Mouse (Mus musculus) midbrain, postnatal 0 days (tissue): ENCODE data around the gene Zfp638. TPM values are rescaled to one million over a fixed set of nuclear protein-coding genes. Genes with fewer than 3 reads are reported as not detected.

Source experiments
- ATAC-seq: fragments of 200-750 bp; cut with Nextera tagmentation; 2 replicates; pipeline ENCODE4 v1.8.0; 2017; ENCODE audit warnings: moderate number of reproducible peaks, mild to moderate bottlenecking, moderate TSS enrichment, moderate library complexity; ENCODE audit not compliant: low FRiP score
- DNase-seq: peaks from one replicate; pipeline ENCODE4 v3.0.0-alpha.2; 2015; ENCODE audit warnings: low spot score
- H3K27ac ChIP-seq: fragments of 300-500 bp; sonication (generic); 2 replicates; pipeline ENCODE4 v1.5.1; 2014; ENCODE audit warnings: low read depth, mild to moderate bottlenecking, low read length, mixed read lengths
- H3K27me3 ChIP-seq: fragments of 300-500 bp; sonication (generic); 2 replicates; pipeline ENCODE4 v1.6.1; 2014; ENCODE audit warnings: low read length, control low read depth, mixed read lengths; ENCODE audit not compliant: insufficient read depth
- H3K36me3 ChIP-seq: fragments of 300-500 bp; sonication (generic); 2 replicates; pipeline ENCODE4 v1.6.1; 2014; ENCODE audit warnings: low read length, control low read depth, mixed read lengths; ENCODE audit not compliant: insufficient read depth
- H3K4me1 ChIP-seq: fragments of 300-500 bp; sonication (generic); 2 replicates; pipeline ENCODE4 v1.6.1; 2014; ENCODE audit warnings: mild to moderate bottlenecking, control low read depth, antibody characterized with exemption, low read length, mixed read lengths; ENCODE audit not compliant: insufficient read depth
- H3K4me2 ChIP-seq: fragments of 300-500 bp; sonication (generic); 2 replicates; pipeline ENCODE4 v1.6.1; 2014; ENCODE audit warnings: low read depth, mild to moderate bottlenecking, low read length, mixed read lengths; ENCODE audit not compliant: poor library complexity, severe bottlenecking
- H3K4me3 ChIP-seq: fragments of 300-500 bp; sonication (generic); 2 replicates; pipeline ENCODE4 v1.5.1; 2014; ENCODE audit warnings: low read depth, mild to moderate bottlenecking, low read length, moderate library complexity
- H3K9ac ChIP-seq: fragments of 300-500 bp; sonication (generic); replicated peaks from 2 replicates; pipeline ENCODE4 v1.6.1; 2014; ENCODE audit warnings: mild to moderate bottlenecking, low read length, moderate library complexity, mixed read lengths; ENCODE audit not compliant: poor library complexity, severe bottlenecking
- H3K9me3 ChIP-seq: fragments of 300-500 bp; sonication (generic); 2 replicates; pipeline ENCODE4 v1.6.1; 2016; ENCODE audit warnings: low read length, control low read depth
- CTCF ChIP-seq: IDR thresholded peaks from 2 replicates; pipeline ENCODE4 v1.5.1; 2016; ENCODE audit warnings: antibody characterized with exemption, mild to moderate bottlenecking
- WGBS: fragments of 180-500 bp; shearing (Covaris S2); extraction: QIAGEN DNeasy Blood & Tissue Kit; methylation state at CpG from one replicate; pipeline ENCODE4 v1.1.7; 2014; 5-methylcytosine and 5-hydroxymethylcytosine counted together
- polyA plus RNA-seq: library from polyadenylated mRNA; unstranded; fragments of >200 nt; fragmentation: Nextera tagmentation; extraction: Ambion mirVana; gene quantifications from 2 replicates; pipeline ENCODE4 v1.2.1, GENCODE M21; 2015
- total RNA-seq: library from RNA; depleted of rRNA; stranded (reverse); fragments of >200 nt; gene quantifications from 2 replicates; pipeline ENCODE4 v1.2.3, GENCODE M21; 2014

Zfp638 gene
- total and polyA plus RNA-seq, 2 experiments from 2014 or later = 53.8 to 107 TPM

GRCm38 (mm10) chr6:84017392-84017791 lies 150.5 kb downstream of the Zfp638 start:
- TF ChIP-seq CTCF = peak; percentile 30
- H3K27ac ChIP-seq = no peak overlapping the region
- no peak for ATAC-seq
- 0 out of 2 replicates have a peak, but pooled peaks cover 4% of the 10 kb centered on the region for H3K4me1 ChIP-seq
- no peaks in the 10 kb centered on the region for H3K36me3 ChIP-seq
- DNase-seq = no peak
- whole genome bisulfite sequencing = 68% methylated on average over 3 of the region's 3 CpGs
- peaks cover 14% of the 10 kb centered on the region; the same call in 1 of the 2 replicates for H3K27me3 ChIP-seq
- no peak overlapping the region for H3K4me3 ChIP-seq
- no peak overlapping the region for H3K9ac ChIP-seq
- no peak overlapping the region for H3K4me2 ChIP-seq
- H3K9me3 ChIP-seq = no peaks in the 10 kb centered on the region

DNA sequence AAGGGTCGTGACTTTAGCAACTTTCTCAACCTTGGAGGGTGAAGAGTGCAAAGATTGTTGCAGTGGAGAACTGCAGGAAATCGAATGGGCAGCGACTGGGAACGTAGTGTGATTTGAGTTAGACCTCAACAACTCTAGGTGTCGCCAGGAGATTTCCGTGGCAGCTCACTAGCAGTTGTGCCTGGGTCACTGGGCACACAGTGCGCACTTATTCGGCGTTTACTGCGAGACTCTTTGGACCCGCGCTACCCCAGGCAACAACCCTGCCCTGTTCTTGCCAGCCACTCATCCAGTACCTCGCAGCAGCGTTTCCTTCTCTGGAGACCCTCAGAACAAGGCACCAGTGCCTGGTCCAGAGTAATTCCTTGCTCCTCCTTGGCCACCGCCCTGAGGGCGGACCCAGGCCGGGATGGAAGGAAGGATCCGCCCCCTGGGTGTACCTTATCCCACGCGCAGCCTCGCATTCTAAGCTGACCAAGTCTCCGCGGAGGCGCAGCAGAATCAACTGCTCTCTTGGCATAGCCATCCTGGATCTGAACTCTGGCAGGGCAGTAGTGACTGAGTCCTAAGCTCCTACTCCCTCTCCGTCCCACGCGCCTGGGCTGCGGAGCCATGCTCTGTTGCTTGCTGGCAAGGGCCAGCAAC lies 152.1 kb downstream of the Zfp638 start:
- H3K9ac ChIP-seq = peak overlapping the region; percentile 46; the same call in 1 of the 2 replicates
- peak overlapping the region; percentile 60 for H3K4me2 ChIP-seq
- peaks cover 14% of the 10 kb centered on the region; the same call in 1 of the 2 replicates for H3K27me3 ChIP-seq
- no peak for TF ChIP-seq CTCF
- H3K27ac ChIP-seq = no peak overlapping the region
- no peaks in the 10 kb centered on the region for H3K9me3 ChIP-seq
- no peaks in the 10 kb centered on the region for H3K36me3 ChIP-seq
- H3K4me3 ChIP-seq = peak overlapping the region; percentile 30
- DNase-seq (peak; percentile 14), ATAC-seq (no peak)
- H3K4me1 ChIP-seq = 0 out of 2 replicates have a peak, but pooled peaks cover 4% of the 10 kb centered on the region
- 5% methylated on average over 28 of the region's 28 CpGs for WGBS

- H3K27ac ChIP-seq = no peak overlapping the region
- 0 out of 2 replicates have a peak, but pooled peaks cover 4% of the 10 kb centered on the region for H3K4me1 ChIP-seq
- DNase-seq = no peak
- H3K9me3 ChIP-seq = no peaks in the 10 kb centered on the region
- no peak for ATAC-seq
- WGBS = 75% methylated on average over 4 of the region's 4 CpGs
- no peak for TF ChIP-seq CTCF
- H3K4me2 ChIP-seq = peak overlapping the region; percentile 60; the same call in 1 of the 2 replicates
- no peak overlapping the region for H3K9ac ChIP-seq
- peaks cover 14% of the 10 kb centered on the region; the same call in 1 of the 2 replicates for H3K27me3 ChIP-seq
- H3K4me3 ChIP-seq = no peak overlapping the region
- no peaks in the 10 kb centered on the region for H3K36me3 ChIP-seq
These were observed 153.1 kb downstream of the Zfp638 start for GRCm38 (mm10) chr6:84020002-84020401.

DNA sequence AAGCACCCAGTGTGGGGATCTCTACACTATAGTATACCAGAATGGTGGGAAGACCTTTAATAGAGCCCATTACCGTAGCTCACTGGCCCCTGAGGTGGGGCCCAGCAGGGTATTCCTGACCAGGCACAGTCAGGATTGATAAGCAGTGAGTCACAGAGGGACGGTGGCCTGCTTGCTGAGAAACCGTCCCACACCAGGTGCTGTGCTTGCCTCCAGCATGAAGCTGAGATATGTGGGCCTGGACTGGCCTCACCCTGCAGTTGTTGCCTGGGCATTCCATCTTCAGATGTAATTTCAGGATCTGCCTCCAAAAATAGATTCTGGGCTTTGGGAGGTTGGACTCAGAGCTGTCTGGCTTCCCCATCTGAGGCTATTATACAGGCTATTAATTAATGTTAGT lies 155.1 kb downstream of the Zfp638 start:
- ATAC-seq (no peak), DNase-seq (no peak)
- H3K4me3 ChIP-seq = no peak overlapping the region
- 79% methylated on average over 3 of the region's 3 CpGs for WGBS
- H3K9ac ChIP-seq = no peak overlapping the region
- H3K27ac ChIP-seq = no peak overlapping the region
- peaks cover 14% of the 10 kb centered on the region; the same call in 1 of the 2 replicates for H3K27me3 ChIP-seq
- H3K36me3 ChIP-seq = no peaks in the 10 kb centered on the region
- no peak overlapping the region for H3K4me2 ChIP-seq
- no peaks in the 10 kb centered on the region for H3K9me3 ChIP-seq
- H3K4me1 ChIP-seq = 0 out of 2 replicates have a peak, but pooled peaks cover 4% of the 10 kb centered on the region
- TF ChIP-seq CTCF = no peak

DNA sequence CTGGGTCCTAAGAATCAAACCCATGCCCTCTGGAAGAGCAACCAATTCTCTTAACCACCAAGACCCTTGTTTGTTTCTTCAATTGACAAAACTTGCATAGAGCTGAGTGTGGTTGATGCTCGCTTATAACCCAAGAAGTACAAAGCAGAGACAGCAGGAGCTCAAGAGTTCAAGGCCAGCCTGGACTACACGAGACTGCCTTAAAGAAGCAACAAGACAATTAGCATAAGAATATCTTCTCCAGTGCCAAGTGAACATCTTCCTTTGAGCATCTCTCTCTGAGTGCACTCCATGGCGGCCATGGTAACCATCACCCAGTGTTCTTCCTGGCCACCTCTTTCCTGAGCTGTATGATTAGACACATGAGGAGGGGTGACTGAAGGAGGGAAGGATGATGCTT lies 158.7 kb downstream of the Zfp638 start:
- WGBS = 72% methylated on average over 3 of the region's 3 CpGs
- no peaks in the 10 kb centered on the region for H3K27me3 ChIP-seq
- ATAC-seq (no peak), DNase-seq (no peak)
- H3K4me1 ChIP-seq = no peaks in the 10 kb centered on the region
- TF ChIP-seq CTCF = no peak
- no peaks in the 10 kb centered on the region for H3K9me3 ChIP-seq
- H3K36me3 ChIP-seq = no peaks in the 10 kb centered on the region
- H3K4me3 ChIP-seq = no peak overlapping the region
- H3K9ac ChIP-seq = no peak overlapping the region
- H3K27ac ChIP-seq = no peak overlapping the region
- no peak overlapping the region for H3K4me2 ChIP-seq

- Histone ChIP-seq H3K9me3 (no peaks in the 10 kb centered on the region), H3K4me2 (no peak overlapping the region), H3K4me1 (no peaks in the 10 kb centered on the region), H3K27ac (no peak overlapping the region), H3K27me3 (no peaks in the 10 kb centered on the region), H3K4me3 (no peak overlapping the region), H3K9ac (no peak overlapping the region), H3K36me3 (no peaks in the 10 kb centered on the region)
- ATAC-seq (no peak), DNase-seq (no peak)
- TF ChIP-seq CTCF = no peak
These were observed 161.9 kb downstream of the Zfp638 start for GRCm38 (mm10) chr6:84028791-84029190.
